Mouse (Mus musculus) cerebral cortex, adult 2 months (tissue): ENCODE data around the gene Ppp1r32.

Source experiments
- WGBS: fragments of 180-500 bp; shearing (Covaris S2); methylation state at CpG from one replicate; pipeline ENCODE4 v1.1.7; 2018; 5-methylcytosine and 5-hydroxymethylcytosine counted together

Gene Ppp1r32

GRCm38 (mm10) chr19:10458096-10458495, 24.6 kb downstream of the Ppp1r32 start:
- 12% methylated on average over 8 of the region's 8 CpGs for WGBS

- under 1% methylated on average over 34 of the region's 34 CpGs for WGBS
These were observed 25.3 kb downstream of the Ppp1r32 start for GRCm38 (mm10) chr19:10457484-10457800.

DNA sequence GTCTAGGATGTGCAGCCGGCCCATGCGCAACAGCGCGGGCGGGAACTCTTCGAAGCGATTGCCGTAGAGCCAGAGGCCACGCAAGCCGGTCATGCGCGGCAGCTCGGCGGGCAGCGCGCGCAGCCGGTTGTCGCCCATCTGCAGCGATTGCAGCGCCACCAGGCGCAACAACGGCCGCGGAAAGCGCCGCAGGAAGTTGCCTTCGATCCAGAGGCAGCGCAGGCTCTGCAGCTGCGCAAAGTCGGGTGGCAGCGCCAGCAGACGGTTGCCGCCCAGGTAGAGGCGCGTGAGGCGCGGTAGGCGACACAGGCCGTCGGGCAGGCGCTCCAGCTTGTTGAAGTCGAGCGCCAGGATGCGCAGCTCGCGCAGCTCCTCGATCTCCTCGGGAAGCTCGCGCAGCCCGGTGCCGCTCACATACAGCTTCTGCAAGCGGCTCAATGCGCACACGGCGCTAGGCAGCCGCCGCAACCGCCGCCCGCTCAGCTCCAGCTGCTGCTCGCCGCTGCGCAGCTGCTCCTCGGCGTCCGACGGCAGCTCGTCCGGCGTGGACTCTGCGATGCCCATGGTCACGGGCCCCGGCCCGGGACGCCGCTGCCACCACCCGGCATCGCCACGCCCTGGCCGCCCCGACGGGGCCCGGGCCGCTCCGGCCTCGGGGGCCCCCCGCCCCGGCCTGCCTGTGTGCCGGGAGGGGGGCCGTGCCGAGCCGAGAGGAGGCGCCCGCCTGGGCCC, 25.8 kb downstream of the Ppp1r32 start, which contains the start of gene Lrrc10b:
TSS of gene Lrrc10b (minus strand) at position 722 of the 732 bp plus-strand sequence.
- 1% methylated on average over 96 of the region's 96 CpGs for WGBS

DNA sequence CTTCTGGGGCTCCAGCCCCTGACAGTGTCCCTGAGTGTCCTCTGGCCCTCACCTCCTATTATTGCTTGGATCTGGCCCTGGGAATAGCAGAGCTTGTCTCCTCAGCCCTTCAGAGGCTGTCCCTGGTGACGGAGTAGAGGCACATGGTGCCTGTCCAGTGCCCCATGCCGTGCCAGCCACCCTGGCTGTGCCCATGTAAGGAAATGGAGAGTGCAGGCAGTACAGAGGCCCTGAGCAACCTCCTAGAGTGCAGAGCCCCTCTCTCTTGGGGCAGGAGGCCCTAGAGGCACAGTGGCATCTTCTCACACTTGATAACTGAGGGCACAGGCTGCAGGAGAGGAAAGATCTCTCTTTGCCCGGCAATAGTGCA, 27.3 kb downstream of the Ppp1r32 start:
- WGBS = 65% methylated on average over 3 of the region's 3 CpGs

DNA sequence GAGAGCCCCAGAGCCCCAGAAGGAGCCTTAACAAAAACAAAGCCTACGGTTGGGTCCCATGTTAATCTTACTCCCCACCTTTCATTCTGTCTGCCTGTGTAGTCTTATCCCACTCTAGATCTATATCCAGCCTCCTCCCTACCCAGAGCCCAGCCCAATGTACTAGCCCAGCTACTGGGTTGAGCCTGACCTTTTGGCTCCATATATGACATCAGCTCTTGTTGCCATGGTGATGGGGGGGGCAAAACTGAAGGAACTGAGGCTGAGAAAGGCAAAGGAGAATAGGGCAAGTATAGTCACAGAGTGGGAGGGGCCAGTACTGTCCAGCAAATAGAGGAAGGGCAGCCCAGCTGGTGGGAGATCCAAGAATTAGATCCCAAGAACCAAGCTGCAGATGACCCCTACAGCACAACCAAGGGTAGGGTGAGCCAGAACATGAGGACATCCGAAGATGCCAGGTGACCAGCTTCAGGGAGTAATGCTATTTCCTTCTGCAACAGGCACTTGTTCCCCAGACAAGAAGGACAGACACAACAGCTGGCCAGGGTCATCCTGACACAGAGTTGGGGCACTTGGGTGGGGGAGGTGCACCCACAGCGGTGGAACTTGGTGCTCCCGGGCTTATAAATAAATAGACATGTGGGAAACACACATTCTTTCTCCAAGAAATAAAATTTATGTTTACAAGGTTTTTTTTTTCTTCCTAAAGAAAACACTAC, 27.9 kb downstream of the Ppp1r32 start:
- WGBS = 55% methylated on average over 4 of the region's 4 CpGs

DNA sequence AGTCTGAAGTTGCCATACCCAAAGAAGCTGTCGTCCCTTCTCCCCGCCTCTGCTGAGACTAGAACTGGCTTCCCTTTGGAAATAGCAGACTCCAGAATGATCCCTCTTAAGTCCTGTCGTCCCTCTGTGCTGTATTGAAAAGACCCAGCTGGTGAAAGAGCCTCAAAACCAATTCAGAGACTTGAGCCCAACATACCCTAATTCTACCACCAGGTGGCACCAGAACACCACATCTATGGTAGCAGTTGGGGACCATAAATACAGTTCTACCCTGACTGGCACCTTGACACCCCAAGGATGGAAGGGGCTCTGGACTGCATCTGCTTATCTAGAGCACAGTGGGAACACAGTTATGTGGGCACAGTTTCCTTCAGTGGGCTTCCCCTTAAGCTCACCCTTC, 33.0 kb downstream of the Ppp1r32 start:
- 3% methylated on average over 3 of the region's 3 CpGs for WGBS

DNA sequence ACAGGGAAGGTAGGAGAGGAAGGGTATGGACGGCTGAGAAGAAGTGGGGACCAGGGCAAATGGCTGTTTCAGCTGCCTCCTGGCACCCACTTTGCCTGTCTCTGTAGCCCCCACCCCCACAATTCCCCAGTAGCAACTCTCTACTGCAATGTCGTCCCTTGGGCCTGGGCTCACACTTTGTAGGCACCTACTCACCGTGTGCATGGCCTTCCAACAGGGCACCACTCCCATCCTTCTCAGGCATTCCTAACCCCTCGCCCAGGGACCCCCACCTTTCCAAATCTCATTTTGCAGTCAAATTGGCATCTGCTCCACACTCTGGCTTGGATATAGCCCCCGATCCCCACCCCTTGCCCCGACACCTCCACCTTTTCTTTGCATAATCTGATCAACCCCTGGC, 33.5 kb downstream of the Ppp1r32 start:
- 67% methylated on average over 6 of the region's 6 CpGs for WGBS

GRCm38 (mm10) chr19:10448275-10448674, 34.5 kb downstream of the Ppp1r32 start:
- WGBS = 94% methylated on average over 7 of the region's 7 CpGs

GRCm38 (mm10) chr19:10444685-10445369, 37.9 kb downstream of the Ppp1r32 start:
- WGBS = 93% methylated on average over 15 of the region's 15 CpGs

GRCm38 (mm10) chr19:10437521-10437920, 45.2 kb downstream of the Ppp1r32 start:
- WGBS = 76% methylated on average over 1 of the region's 1 CpGs

DNA sequence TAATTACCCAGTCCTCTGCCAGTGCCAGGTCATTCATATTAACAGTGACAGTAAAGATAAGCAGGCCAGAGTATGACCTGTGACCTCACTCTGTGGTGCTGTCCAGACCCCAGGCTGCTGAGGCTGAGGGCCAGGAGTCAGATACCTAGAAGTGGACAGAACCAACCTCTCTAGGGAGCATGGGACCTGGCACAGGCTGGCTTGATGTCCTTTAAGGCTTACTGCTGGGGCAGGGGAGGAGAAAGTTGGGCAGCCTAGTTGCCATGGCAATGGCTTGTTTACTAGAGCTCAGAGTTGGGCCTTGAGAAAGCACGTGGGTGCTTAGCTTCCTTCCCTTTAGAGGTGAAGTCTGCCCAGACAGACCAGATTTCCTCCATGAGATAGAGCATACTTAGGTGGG, 46.0 kb downstream of the Ppp1r32 start:
- WGBS = 23% methylated on average over 1 of the region's 1 CpGs

DNA sequence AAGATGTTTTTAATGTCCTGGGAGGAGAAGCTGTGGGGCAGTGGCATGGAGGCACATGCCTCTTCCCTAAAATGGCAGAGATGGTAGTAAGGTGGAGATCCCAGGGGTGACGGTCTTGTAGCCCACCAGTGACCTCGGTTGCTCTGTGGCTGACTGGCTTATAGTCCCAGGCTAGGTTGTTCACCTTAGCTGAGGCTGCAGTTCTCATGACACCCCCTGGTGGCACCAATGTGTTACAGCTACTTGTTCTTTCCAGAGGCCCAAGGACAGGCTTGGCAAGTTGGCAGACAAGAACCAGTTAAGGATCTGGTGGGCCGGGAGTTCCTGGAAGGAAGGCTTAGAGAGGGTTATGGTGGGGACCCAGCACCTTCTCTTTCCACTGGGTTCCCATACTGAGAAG, 46.8 kb downstream of the Ppp1r32 start:
- WGBS = 28% methylated on average over 3 of the region's 3 CpGs

- whole genome bisulfite sequencing = 79% methylated on average over 6 of the region's 6 CpGs
These were observed 47.8 kb downstream of the Ppp1r32 start for GRCm38 (mm10) chr19:10434927-10435326.

DNA sequence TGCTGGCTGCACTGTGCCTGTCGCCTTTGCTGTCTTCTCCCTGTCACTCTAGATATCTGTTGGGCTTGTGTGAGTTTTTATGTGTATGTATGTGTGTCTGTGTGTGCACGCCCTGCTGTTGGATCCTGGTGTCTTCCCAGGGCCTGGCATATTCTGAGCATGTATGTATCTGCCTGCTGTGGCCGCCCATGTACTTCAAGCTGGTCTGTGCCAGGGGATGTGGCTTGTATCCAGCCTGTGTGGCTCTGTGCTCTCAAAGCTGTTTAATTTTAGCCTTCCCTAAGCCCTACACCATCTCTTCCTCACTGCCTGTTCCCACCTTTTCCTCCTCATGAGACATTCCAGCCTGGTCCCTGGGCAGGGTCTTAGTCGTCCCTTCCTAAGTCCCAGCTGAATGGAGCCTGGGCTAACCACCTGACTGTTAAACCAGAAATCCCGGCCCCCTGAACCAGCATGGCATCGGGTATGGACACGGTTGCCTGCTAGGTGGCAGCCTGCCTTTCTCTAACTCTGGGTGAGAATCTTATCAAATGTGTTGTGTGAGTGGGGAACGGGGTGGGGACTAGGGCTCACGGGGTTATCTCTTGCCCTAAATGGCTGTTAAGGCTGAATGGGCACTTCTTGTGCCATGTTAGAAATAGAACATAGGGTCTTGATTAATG, 48.7 kb downstream of the Ppp1r32 start:
- 40% methylated on average over 9 of the region's 9 CpGs for WGBS

- 39% methylated on average over 7 of the region's 7 CpGs for WGBS
These were observed 49.5 kb downstream of the Ppp1r32 start for GRCm38 (mm10) chr19:10433225-10433624.

- WGBS = 24% methylated on average over 4 of the region's 4 CpGs
These were observed 50.9 kb downstream of the Ppp1r32 start for GRCm38 (mm10) chr19:10431841-10432240.

DNA sequence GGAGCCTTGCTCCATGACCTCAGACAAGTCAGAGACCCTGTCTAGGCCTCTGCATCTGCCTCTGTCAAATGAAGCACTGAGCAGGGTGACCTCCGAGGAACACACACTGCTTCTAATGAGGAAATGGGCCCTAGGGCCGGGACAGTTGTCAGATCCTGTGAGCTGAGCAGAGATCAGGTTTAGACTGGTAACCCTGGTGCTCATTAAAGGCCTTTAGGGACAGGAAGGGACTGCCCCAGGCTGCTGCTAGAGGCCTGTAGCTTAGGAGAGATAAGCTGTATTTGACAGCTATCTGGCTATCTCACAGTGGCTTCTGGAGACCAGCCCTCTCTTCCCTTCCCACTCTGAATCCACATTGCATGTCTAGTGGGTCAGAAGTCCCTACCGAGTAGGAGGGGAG, 51.3 kb downstream of the Ppp1r32 start:
- 65% methylated on average over 3 of the region's 3 CpGs for WGBS

GRCm38 (mm10) chr19:10429371-10429770, 53.4 kb downstream of the Ppp1r32 start:
- 70% methylated on average over 8 of the region's 8 CpGs for WGBS

DNA sequence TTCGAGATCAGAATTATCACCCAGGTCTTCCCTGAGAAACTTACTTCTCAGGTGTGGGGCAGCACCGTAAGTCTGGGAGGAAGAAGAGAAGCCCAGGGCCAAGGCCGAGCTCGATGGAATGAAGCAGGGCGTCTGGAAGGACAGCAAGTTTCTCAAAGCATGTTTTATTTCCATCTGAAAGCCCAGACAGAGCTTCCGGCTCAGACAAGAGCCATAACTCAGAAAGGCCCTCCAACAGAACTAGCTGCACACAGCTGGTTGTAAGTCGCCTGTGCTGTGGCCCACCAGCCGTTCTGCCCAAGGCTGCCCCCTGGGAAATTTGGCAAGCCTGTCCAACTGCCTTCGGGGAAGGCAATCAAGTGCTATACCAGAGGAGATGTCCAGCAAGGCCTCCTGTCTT, 55.3 kb downstream of the Ppp1r32 start:
- 78% methylated on average over 9 of the region's 9 CpGs for WGBS

DNA sequence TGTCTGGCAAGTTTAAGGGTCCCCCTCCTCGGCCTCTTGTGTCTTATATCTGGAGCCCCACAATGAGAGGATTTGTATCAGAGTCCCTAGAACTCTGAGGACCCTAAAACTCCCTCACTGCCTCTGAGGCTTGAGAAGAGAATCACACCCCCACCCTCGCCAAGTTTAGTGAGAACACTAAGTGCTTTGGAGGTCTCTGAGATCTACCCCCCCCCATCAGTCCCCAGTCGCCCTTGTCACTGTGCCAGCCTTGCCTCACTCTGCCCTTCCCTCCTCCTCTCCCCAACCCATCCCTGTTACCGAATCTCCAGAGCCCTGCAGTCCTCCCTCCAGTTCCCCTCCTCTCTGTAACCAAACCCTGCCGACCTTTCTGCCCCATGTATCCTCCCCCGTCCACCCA, 55.9 kb downstream of the Ppp1r32 start:
- WGBS = 51% methylated on average over 6 of the region's 6 CpGs

- WGBS = 54% methylated on average over 25 of the region's 25 CpGs
These were observed 56.4 kb downstream of the Ppp1r32 start for GRCm38 (mm10) chr19:10426312-10426711.
